ENCODE assay signal across 8 mouse cellular contexts in genomic region chr3:102735031-102735558, GRCm38 (mm10). TPM values are rescaled to one million over a fixed set of nuclear protein-coding genes. Genes with fewer than 3 reads are reported as not detected.
DNase-seq lines count a peak whose midpoint lies in the region; ATAC-seq lines count a peak whose summit lies in the region.

No protein-coding gene starts in this region.

- H3K9me3 ChIP-seq in megakaryocyte, embryonic 14.5 days: no peaks in the 10 kb centered on the region
- no peaks in the 10 kb centered on the region for H3K9me3 ChIP-seq in stomach, embryonic 15.5 days

- H3K4me2 ChIP-seq in stomach, embryonic 15.5 days: peak overlapping the region; percentile 94

- peaks cover 15% of the 10 kb centered on the region for H3K4me1 ChIP-seq in brown adipose tissue, adult 24 weeks (ENCODE audit: control insufficient read depth, insufficient read depth, insufficient read length, low read length)
- H3K4me1 ChIP-seq in megakaryocyte, embryonic 14.5 days: peaks cover 86% of the 10 kb centered on the region
- H3K4me1 ChIP-seq in stomach, embryonic 15.5 days: peaks cover 5% of the 10 kb centered on the region; the same call in 1 of the 2 replicates

- ATAC-seq in stomach, embryonic 15.5 days (ENCODE audit: insufficient read depth, low FRiP score, low read depth): peak; percentile 72

- peaks cover 31% of the 10 kb centered on the region for H3K27me3 ChIP-seq in megakaryocyte, embryonic 14.5 days (replicated peaks)
- no peaks in the 10 kb centered on the region for H3K27me3 ChIP-seq in stomach, embryonic 15.5 days (replicated peaks)

- H3K4me3 ChIP-seq in brown adipose tissue, adult 24 weeks (ENCODE audit: insufficient read depth, low read depth, low read length): peak overlapping the region; percentile 56
- H3K4me3 ChIP-seq in megakaryocyte, embryonic 14.5 days (replicated peaks): peak overlapping the region; percentile 96
- H3K4me3 ChIP-seq in stomach, embryonic 15.5 days (replicated peaks): peak overlapping the region; percentile 77

- under 1% methylated on average over 33 of the region's 33 CpGs for WGBS in stomach, embryonic 15.5 days

- H3K27ac ChIP-seq in brown adipose tissue, adult 24 weeks (replicated peaks; ENCODE audit: low read depth, low read length): peak overlapping the region; percentile 10
- H3K27ac ChIP-seq in stomach, embryonic 15.5 days: peak overlapping the region; percentile 49

- peak overlapping the region; percentile 42 for H3K9ac ChIP-seq in stomach, embryonic 15.5 days

- peak; percentile 43 to 63 for DNase-seq in spleen, adult 18-20 months
- DNase-seq in spleen, adult 12 weeks (ENCODE audit: low spot score): no peak
- DNase-seq in gastrocnemius, adult 18-20 months (ENCODE audit: low spot score): peak; percentile 28
- DNase-seq in kidney, postnatal 10 days: peak; percentile 56
- DNase-seq in layer of hippocampus, adult 8-10 months (ENCODE audit: low spot score in 2 of 2): no peak

- H3K36me3 ChIP-seq in megakaryocyte, embryonic 14.5 days (replicated peaks; ENCODE audit: low read length): peaks cover 3% of the 10 kb centered on the region
- no peaks in the 10 kb centered on the region for H3K36me3 ChIP-seq in stomach, embryonic 15.5 days

RNA-seq across cellular contexts. Expression of gene Tspan2, which starts 0.8 kb away (rescaled TPM):
- polyA plus RNA-seq in brown adipose tissue, adult 24 weeks (2012; ENCODE audit: insufficient read depth, insufficient read length, missing spikeins): 3.5 and 4.5 TPM in 2 replicates
- total RNA-seq in gastrocnemius, adult 18-20 months (2021): 1 to 10 TPM; 5.0 to 6.4 TPM
- polyA plus RNA-seq in megakaryocyte, embryonic 14.5 days (2012; ENCODE audit: insufficient read depth, low replicate concordance): 0.21 TPM in 1 of 2 replicates, not detected in the other
- polyA plus RNA-seq in stomach, embryonic 15.5 days (2015; fragmentation: Nextera tagmentation; extraction: Ambion mirVana): 19.2 and 20.4 TPM in 2 replicates
- total RNA-seq in layer of hippocampus, adult 8-10 months (2022): 10 to 100 TPM; 58.8 to 84.9 (median 66.0) TPM

RNA-seq across cellular contexts. Expression of gene Tshb, which starts 47.4 kb away (rescaled TPM):
- not detected in 2 replicates for polyA plus RNA-seq in brown adipose tissue, adult 24 weeks (2012; ENCODE audit: insufficient read depth, insufficient read length, missing spikeins)
- total RNA-seq in gastrocnemius, adult 18-20 months (2021): not detected
- not detected in 2 replicates for polyA plus RNA-seq in megakaryocyte, embryonic 14.5 days (2012; ENCODE audit: insufficient read depth, low replicate concordance)
- polyA plus RNA-seq in stomach, embryonic 15.5 days (2015; fragmentation: Nextera tagmentation; extraction: Ambion mirVana): 0.06 and 0.10 TPM in 2 replicates
- not detected for total RNA-seq in layer of hippocampus, adult 8-10 months (2022)

Comparison
In these comparisons a context has a peak if more than half of its experiments do, and no peak if none do; other contexts are left out.
1. DNase-seq: peak in spleen, adult 18-20 months (2 of 2), gastrocnemius, adult 18-20 months (single experiment) and kidney, postnatal 10 days (single experiment); none in spleen, adult 12 weeks (single experiment) and layer of hippocampus, adult 8-10 months (0 of 2).
2. Peak in every context shown above with its lines, with median percentiles within 50 percentile points of each other: H3K4me3 ChIP-seq.